Mouse (Mus musculus) cerebellum, postnatal 36 days (tissue): ENCODE measurements around the gene Cc2d2a.

ENCODE experiments used
- DNase-seq, 2 experiments: peaks; one replicate each; pipeline ENCODE4 v3.0.0; 2021 to 2022; ENCODE audit warnings: mixed read lengths in 2 of 2

The Cc2d2a gene

DNA sequence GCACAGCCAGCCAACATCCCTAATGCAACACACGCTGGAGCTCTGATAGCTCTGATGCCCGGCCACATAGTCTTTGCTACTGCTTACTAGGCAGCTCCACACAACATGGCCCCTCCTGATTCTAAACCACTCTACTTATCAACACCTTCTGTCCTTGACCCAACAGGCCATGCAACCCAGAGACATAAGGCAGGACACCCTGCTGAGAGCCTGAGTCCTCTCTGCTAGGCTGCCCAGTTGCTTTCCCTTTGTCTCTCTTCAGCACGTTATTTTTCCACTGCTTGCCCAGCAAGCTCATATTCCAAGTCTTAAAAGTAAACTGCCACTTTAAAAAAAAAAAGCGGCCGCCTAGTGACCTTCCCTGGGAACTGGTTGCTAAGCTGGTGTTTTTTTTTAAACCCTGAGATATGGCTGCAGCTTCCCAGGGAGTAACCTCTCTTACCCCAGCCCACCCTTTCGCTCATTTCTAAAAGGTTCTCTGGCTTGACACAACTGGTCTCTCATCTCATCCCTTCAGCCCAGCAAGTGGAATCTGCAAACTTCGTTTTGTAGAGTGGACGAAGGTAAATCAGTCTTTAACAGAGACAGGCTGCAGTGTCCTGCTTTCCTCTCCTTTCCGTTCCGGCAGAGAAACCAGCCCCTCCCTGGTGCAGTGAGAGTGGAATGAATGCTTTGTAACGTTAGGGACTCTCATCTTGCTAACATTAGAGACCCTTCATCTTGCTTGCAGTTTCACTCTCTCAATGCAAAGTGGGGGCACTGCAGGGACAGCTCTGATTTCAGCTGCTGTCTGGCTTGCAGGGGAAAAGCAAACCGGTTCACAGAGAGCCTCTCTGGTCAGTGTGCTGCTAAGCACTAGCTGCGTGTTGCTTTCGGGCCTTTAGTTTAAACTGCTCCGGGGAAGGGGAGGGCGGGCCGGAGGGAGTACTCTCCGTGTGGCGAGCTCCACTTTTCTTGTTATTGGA, at the start of gene Cc2d2a:
Cc2d2a (plus strand) TSS at position 350 of the 965 bp plus-strand sequence.
- peak; percentile 35 to 52 for DNase-seq

DNA sequence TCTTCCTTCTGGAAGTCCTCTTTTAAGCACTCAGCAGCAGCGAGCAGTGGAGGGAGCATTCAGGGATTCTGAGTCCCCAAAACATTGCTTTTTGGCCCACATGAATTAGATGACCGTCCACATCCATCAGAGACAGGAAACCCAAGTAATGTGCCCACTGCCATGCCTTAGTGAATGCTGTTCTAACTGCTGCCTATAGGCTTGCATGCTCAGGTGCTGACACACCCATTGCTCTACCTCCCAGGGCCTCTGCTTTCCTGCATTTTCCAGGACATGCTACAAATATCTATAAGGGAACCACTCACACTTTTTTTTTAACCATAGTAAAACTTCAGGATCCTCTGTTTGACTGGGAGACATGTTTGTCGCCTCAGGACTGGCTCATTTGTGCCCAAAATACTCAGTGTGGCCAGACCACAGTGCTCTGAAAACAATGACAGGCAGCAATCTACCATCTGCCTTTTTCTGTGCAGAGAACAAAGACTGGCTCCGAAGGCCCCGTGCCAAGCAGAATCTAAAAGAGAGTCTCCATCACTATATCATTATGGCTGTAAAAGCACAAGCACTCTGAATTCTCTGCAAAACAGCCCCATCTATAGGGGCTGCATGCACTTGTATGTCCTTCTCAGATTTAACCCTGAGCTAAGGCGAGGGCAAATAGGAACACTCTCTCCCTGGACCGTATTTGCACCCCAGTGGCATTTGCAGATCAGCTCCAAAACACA, 40.4 kb upstream of the Cc2d2a start:
- no peak for DNase-seq

DNA sequence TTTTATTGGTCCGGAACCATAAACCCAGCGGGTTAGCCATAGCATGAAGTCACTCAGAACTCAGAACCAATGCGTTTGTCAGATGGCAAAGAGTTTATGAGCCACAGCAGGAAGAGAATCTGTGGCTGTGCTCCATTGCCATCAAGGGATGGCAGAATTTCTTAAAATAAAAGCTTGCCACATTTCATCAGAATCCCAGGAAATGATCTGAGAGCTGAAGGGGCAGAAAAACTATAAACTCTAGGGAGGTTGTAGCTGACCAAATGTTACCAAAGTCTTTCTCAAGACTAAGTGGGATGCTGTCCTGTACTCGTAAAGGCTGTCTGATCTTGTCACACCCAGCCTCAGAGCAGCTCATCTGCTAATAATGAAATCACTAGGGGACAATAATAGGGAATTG, 36.7 kb upstream of the Cc2d2a start:
- DNase-seq: no peak

DNA sequence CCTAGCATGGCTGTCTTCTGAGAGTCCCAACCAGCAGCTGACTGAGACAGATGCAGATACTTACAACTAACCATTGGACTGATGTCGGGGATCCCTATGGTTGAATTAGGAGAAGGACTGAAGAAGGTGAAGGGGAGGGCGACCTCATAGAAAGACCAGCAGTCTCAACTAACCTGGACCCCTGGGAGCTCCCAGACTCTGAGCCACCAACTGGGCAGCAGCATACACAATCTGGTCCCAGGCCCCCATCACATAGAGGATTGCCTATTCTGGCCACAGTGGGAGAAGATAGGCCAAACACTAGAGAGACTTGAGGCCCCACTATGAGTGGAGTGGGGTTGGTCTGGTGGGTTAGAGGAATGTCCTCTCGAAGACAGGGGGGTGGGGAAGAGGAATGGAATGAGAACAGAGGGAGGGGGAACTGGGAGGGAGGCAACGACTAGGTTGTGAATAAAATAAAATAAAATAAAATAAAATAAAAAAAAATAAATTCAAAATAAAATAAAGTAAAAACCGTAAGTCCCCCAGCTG, 28.0 kb upstream of the Cc2d2a start:
- no peak for DNase-seq

DNA sequence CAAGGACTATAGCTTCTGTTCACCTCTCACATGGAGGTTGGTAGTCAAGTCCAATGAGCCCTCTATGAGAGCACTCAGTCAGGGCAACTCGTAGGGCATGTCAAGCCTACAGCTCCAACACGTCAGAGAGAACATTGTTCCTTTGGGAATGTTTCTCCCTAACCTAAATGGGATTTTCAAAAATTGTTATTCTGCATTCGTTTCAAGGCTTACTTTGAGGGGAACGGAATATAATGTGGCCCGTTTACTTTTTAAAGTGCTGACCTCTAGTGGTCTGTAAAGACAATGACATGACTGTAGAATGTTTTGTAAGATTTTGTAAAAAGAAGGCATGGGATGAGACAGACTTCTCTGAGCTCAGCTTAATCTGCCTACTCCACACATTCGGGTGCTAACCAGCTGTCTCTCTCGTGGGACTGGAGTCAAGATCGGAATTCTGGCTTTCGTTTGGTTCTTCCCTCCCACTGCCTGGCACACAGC, 27.5 kb upstream of the Cc2d2a start:
- DNase-seq: no peak

DNA sequence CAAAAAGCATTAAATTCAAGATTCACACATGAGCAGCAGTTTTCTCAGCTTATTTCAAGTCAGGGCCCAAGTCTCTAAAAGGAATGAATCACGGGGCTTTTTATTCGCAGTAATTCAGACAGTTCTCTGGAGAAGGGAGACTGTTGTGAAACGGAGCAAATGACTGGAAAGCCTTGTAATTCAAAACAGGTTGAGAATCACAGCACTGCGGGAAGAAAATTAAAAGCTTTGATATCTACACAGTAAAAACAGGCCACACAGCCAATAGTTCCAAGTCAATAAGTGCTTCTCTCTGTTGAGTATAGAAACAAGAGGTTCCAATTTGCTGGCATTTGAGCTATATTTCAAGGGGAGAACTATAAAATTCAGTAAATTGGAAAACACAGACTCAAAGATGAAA, 17.1 kb upstream of the Cc2d2a start:
- no peak for DNase-seq

DNA sequence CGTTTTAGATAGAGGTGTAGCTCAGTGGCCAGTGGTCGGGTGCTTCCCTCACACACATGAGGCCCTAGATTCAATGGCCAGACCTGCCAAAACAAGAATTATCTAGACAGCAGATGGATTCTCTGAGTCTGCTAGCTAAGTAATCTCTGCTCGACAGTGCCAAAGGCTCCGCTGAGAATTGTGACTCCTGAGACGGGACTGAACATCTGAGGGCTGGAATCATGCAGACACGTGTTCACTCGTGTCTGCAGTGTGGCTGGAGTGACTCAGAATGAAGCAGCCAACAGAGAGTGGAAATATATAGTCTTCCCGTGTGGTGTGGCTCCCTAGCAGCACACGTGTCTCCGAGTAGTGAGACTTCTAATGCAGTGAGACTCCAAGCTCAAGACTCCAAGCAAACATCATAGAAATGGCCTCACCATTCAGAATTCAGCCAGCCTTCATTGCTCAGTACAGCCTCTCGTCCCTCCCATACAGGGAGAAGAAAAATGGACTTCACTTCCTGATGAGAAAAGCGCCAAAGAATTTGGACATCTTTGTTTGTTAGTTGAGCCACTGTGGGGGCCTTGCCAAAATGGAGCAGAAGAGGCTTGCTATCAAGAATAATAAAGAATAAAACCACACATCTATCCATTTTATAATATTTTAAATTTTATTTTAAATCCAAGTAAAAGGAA, 14.9 kb upstream of the Cc2d2a start:
- DNase-seq: no peak

DNA sequence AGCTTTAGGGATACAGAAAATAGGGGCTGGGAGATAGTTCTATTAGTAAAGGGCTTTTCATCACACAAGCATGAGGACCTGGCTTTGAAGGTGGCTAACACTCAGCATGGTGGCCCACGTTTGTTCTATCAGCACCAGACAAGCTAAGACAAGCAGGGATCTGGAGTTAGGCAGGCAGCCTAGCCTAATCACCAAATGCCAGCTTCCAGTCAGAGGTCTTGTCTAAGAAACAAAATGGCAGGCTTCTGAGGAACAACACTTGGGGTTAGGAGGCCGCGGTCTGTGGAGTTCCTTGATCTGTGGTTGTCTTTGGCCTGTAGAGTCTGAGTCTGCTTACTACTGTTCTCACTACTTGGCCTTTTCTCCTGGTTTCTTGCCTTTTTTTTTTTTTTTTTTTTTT, 648 bp upstream of the Cc2d2a start:
- DNase-seq: no peak

DNA sequence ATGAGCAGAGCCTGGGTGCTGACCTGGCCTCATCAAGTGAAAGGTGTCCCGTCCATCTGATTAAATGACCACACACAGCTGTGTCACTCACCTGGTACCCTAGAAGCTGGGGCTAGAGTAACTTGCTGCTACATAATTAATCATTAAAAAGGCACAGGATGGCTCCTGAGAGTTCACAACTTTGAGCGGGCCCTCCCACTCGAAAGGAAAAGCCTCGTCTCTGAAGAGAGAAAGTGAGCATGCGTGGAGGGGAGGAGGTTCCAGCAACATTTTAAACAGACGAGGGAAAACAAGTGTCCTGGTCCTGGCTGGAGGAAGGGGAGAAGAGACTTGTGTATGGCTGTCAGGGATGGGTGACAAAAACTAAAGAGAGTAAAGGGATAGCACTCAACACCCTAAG, 1.4 kb downstream of the Cc2d2a start:
- DNase-seq: no peak

DNA sequence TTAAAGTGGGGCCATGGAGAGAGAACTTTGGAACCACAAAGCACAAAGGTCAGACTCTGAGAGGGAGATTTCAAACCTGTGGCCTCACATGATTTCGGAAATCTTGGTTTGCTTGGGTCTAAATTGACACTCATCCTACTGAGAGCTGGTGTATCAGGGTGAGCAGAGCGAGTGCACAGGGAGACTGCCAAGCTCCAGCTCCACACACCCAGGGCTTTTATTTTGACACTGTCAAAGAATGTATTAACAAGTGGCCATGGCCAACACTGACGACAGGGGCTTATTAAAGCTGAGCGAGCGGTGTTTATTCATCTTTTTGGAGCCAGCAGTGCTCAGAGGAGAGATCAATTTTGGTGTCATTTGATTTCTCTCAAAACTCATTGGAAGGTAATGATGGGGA, 3.0 kb downstream of the Cc2d2a start:
- no peak for DNase-seq

DNA sequence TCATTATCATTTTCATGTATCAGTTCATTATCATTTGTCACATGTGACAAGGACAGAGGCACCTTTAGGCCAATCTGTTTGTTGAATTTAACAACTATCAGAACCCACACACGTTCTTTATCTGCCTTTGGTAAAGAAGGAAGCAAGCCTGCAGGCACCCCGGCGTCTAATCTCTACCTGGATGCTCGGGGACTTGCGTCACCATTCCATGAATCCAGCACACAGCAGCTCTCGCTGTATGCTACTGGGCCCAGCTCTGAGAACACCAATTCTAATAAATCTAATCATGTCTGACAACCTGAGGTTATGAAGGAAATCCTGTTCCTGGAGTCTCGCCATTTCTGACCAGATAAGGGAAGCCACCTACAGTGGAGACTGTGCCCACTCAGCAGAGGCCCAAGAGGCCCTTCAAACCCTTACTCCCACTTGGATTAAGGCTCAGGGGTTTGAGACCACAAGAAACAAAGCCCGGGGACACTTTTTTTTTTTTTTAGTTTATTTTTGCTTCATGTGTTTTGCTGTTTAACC, 7.0 kb downstream of the Cc2d2a start:
- no peak for DNase-seq

DNA sequence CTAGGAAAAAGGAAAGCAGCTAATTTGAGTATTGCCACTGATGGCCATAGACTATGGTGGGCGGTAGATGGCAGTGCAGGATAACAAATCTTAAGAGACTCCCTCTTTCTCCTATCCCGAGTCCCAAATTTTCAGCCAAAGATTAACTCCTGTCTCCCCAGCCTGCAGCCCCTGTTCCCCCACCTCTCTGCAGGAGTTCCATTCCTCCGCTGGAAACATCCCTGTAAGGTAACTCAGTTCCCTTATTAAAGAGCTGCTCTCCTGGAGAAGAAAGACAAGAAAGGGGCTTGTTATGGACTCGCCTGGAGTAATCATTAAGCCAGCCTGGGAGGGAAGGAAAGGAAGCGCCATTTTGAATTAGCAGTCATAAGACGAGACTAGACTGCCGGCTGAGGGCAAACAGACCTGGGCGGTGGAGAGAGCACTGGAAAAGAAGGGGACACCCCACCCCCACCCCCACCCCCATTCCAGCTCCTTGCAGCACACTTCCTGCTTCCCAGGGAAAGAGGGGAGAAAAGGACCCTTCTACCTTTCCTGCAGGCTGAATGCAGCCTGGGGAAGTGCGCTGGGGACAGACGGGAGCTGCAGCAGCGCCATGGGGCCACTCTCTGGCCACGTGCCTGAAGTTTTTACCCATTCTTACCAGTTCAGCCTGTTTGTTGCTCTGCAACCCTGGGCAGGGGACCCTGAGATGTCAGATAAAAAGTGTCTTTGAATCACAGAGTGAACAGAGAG, 10.2 kb downstream of the Cc2d2a start:
- peak; percentile 77 to 84 for DNase-seq

DNA sequence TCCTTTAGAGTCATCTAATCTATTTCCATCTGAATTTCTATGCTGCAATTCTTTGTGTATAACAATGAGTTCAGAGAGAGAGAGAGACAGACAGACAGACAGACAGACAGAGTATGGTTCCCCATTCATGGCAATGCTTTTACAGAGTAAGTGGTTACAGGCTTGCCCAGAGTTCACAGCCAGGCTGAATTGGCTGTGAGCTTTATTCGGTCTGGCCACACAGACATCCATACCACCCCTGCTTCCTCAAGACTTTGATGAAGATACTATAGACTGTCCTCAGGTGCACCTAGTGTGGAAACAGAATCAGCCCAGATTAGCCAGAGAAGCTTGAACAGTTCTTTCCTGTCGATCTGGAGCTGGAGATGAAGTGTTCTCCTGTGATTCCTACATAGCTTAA, 10.9 kb downstream of the Cc2d2a start:
- no peak for DNase-seq

DNA sequence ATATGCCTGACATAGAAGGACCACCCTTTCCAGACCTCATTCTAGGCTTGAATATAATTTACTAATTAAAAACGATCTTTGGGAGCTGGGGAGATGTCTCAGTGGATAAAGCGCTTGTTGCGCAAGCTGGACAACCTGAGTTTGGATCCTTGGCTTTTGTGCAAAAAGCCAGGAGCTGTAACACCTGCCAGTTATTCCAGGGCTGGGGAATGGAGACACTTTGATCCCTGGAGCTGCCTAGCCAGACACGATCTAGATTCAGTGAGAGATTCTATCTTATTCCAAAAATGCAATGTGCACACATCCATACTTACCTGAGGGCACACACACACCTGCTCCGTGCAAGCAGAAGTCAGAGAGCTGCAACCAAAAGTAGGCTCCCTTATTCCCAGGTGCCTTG, 23.3 kb downstream of the Cc2d2a start:
- no peak for DNase-seq

DNA sequence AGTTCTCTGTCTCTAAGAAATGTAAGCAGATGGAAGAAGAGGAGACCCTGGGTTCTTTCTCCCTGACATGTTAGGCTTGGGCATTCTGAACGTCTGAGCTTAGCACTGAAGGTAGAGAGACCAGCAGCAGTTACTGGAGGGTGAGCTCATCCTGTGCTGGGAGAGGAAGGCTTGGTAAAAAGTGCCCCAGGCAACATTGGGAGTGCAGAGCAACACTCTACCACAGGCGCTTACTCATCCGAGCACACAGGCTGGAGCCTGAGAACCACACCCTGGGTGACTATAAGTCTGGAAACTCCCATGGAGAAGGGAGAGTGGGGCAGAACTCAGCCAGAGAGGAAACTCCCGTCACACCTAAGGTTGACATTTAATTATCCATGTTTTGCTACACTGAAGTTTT, 30.3 kb downstream of the Cc2d2a start:
- no peak for DNase-seq

DNA sequence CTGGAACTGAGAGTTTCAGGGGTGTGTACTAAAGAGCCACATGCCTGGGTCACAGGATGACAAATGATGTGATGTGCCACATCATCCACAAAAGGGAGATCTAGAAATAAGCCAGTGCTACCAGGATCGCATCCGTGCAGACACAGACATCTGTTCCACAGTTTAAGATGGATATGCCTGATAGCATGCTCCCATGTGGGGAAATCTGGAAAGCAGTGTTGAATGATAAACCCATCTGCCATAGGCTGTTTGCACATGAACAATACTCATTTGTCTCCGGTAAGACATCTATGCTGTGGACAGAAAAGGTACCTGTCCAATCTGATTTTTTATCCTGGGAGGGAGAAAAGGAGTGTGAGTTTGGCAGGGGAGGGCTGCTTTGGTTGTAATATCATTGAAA, 35.0 kb downstream of the Cc2d2a start:
- DNase-seq: no peak

DNA sequence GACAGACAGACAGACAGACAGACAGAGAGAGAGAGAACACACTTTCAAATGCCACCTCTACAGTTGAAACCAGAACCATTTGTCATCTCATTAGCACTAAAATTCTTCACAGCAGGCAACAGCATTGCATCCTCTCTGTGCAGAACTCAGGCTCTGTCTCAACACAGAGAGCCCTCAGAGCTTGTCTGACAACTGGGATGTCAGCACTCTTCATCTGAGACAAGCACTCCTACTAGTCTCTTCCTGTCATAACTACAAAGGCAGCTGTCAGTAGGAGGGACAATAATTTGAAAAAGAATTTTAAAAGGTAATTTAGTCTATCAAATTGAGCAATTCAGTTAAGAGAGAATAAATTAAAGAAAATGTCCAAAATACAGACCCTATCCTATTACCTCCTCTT, 37.1 kb downstream of the Cc2d2a start:
- DNase-seq: no peak

DNA sequence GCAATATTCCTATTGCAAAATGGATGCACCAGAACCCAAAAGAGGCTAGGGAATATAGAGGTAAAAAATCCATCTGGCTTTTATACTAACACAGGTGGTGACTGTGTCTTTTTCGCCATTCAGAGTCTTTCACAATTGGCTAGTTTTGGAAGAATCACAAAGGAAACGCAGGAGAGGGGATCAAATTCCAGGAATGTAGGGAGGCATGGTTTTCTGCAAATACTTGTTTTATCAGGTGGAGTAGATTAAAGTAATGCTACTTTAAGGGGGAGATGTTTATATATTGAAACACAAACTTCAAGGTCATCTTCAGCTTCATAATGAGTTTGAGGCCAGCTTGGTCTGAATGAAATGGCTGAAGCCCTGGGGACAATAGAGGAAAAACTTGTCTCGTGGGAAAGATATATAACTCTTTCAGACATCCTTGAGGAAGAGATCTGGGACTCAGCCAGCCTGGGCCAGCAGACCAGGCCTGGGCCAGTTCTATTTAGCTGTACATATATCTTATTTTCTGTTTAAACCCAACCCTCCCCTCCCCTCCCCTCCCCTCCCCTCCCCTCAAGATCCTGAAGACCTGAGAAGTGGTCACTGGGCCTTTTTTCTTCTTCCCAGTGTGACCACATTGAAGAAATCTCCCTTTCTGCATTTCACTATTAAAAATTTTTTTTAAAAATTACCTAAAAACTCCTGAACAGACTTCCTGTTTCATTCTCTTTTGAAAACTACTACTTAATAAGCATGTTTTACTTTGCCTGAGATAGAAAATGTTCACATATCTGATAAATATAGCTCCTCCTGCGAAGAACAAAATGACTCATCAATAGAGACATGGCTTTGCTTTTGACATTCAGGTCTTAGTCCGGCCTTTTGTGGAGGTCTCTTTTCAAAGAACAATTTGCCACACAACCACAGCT, 59.6 kb downstream of the Cc2d2a start:
- no peak for DNase-seq

DNA sequence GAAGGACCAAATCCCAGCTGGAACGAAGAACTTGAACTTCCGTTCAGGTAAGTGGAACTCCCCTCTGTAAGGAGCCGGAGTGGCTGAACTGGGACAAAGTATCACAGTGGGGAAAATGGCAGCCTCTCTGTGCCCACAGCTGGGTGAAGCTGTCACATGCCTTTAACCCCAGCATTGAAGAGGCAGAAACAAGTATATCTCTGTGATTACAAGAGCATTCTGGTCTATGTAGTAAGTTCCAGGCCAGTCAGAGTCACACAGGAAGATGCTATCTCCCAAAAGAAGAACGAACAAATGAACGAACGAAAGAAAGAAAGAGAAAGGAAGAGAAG, 60.3 kb downstream of the Cc2d2a start:
- DNase-seq: no peak

DNA sequence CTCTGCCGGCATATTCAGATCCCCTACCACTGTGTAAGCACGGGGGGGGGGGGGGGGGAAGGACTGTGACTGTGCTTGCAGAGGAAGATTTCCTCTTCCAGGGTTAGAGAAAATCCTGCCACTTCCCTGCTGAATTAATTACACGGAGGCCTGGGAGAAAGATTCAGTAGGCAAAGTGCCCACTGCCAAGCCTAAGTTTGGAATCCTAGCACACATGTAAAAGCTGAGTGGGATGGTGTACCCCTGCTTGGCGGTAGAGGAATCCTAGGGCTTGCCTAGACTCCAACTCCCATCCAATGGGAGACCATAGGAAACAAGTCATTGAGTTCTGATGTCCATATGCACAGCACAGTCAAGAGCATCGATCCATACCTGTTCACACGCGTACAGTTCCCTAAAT, 61.7 kb downstream of the Cc2d2a start:
- DNase-seq: no peak
